Mouse (Mus musculus) gastrocnemius, adult 2 months (tissue): ENCODE data around the gene Tmed2. TPM values are rescaled to one million over a fixed set of nuclear protein-coding genes. Genes with fewer than 3 reads are reported as not detected.
A peak's percentile ranks its signal among the peaks of the same experiment; 100 is the strongest.
"Not testable (repeated sequence)": the region's sequence is repeated elsewhere in the genome, so short reads cannot be mapped to it uniquely, and the experiment has no call there.

ENCODE experiments used
- DNase-seq: peaks from one replicate; pipeline ENCODE4 v3.0.0; 2022
- H3K27ac ChIP-seq: fragments of 200-600 bp; 2 replicates; pipeline ENCODE4 v1.8.1; 2022; ENCODE audit warnings: mild to moderate bottlenecking
- H3K4me3 ChIP-seq: fragments of 200-600 bp; 2 replicates; pipeline ENCODE4 v1.8.1; 2022; ENCODE audit warnings: mild to moderate bottlenecking, moderate library complexity
- CTCF ChIP-seq: fragments of 200-600 bp; IDR thresholded peaks from 2 replicates; pipeline ENCODE4 v1.8.1; 2022; ENCODE audit warnings: antibody characterized with exemption, mild to moderate bottlenecking, moderate library complexity
- intact Hi-C: fragments of 180-260 bp; cut with DNase I; formaldehyde crosslinking; loops from one replicate; pipeline ENCODE4 v1.15.1; 2025
- total RNA-seq, 2 experiments: library from RNA; stranded (reverse); gene quantifications; 2 replicates each; pipeline ENCODE4 v1.2.3; 2021

Gene Tmed2
- total RNA-seq, 2 experiments from 2014 or later: 144 to 170 TPM

DNA sequence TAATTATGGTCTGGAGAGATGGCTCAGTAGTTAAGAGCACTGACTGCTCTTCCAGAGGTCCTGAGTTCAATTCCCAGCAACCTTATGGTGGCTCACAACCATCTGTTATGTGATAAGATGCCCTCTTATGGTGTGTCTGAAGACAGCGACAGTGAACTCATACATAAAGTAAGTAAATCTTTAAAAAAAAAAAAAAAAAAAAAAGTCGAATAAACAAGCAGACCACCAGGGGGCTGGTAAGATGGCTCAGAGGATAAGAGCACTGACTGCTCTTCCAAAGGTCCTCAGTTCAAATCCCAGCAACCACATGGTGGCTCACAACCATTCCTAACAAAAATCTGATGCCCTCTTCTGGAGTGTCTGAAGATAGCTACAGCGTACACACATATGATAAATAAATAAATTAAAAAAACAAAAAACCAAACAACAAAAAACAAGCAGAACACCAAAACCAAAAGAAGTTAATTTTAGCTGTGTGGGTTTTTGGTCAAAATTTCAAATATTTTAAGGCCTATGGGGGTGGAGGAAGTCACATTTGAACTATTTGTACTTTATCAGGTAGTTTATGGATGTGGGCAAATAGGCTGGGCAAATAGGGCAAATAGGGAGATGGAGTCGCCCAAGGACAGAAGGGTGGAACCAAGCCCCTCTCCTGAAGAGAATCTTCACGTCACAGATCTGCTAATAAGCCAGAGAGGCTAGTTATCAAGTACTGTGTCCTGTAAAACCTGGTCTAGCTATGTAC, 11.0 kb downstream of the Tmed2 start:
- peak overlapping the region; percentile 96 for H3K4me3 ChIP-seq
- DNase-seq, intact Hi-C loops: not testable (repeated sequence)
- peak; percentile 27 for TF ChIP-seq CTCF
- H3K27ac ChIP-seq: peak overlapping the region; percentile 94

DNA sequence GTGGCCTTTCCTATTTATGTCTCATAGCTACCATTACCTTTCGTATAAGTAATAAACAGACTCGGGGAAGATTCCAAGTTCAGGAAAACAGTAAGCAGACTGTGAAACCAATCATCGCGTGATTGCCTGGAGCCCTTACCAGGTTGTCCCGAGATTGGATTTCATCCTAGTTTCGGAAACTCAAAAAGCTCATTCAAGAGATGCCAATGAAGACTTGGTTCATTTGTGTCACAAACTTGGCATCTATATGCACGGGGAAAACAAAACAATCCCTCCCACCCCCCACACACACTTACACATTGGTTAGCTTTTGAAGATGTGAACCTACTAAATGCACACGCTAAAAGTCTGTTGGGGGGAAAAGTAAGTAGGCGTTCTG, 11.6 kb downstream of the Tmed2 start:
- no peak for DNase-seq
- Histone ChIP-seq H3K27ac (peak overlapping the region; percentile 94), H3K4me3 (peak overlapping the region; percentile 96)
- intact Hi-C loops: no loop called here
- TF ChIP-seq CTCF: no peak

DNA sequence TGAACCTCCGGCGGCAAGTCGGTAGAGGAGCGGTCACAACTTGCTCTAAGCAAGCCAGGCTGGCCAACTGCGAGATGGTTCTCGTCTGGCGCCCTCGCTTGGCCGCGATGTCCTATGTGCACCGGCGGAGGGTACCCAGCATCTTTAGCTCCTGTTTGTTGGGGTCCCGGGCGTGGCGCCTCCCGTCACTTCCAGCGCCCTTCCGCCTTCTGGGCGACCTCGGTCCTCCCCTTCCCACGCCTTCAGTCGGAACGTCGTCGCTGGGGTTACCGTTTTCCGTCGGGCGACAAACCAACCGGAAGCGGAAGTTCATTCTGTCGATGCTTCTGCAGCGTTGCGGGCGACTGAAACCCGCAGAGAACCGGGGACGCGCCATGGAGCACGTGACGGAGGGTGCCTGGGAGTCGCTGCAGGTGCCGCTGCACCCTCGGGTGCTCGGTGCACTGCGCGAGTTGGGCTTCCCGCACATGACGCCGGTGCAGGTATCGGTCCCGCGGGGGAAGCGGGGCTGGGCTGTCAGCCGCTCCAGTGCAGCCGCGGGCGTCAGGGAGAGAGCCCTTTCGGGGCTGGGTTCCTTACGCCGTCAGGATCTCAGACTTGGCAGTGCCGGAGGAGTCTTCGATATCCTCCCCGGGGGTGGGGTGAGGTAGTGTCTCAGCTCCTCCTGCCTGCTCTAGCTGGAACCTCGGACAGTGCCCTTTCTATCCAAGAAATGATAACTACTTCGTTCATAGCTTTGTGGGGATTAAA, 12.2 kb downstream of the Tmed2 start, which contains the start of gene Ddx55:
Ddx55 (plus strand) TSS at position 307 of the 750 bp plus-strand sequence.
- H3K4me3 ChIP-seq: peak within 1 kb of the TSS; percentile 96
- DNase-seq: peak; percentile 93
- no peak; the same call in 1 of the 2 replicates for TF ChIP-seq CTCF
- H3K27ac ChIP-seq: peak within 1 kb of the TSS; percentile 94
- intact Hi-C loops: no loop called here

DNA sequence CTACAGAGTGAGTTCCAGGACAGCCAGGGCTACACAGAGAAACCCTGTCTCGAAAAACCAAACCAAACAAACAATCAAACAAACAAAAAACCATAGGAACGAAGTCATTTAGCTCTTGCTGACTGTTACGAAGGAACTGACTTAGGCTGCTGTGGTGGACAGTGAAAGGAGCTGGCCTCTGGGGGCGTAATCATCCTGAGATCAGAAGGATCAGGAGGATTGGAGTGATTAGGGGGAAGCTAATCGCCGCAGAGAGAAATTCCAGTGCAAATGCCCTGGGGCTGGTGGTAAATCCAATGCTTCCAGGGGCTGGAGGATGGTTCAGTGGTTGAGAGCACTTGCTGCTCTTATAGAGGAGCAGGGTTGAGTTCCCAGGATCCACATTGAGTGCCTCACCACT, 13.1 kb downstream of the Tmed2 start:
- peak overlapping the region; percentile 96 for H3K4me3 ChIP-seq
- TF ChIP-seq CTCF: no peak
- DNase-seq: no peak
- H3K27ac ChIP-seq: no peak overlapping the region; the same call in 1 of the 2 replicates
- intact Hi-C loops: no loop called here

DNA sequence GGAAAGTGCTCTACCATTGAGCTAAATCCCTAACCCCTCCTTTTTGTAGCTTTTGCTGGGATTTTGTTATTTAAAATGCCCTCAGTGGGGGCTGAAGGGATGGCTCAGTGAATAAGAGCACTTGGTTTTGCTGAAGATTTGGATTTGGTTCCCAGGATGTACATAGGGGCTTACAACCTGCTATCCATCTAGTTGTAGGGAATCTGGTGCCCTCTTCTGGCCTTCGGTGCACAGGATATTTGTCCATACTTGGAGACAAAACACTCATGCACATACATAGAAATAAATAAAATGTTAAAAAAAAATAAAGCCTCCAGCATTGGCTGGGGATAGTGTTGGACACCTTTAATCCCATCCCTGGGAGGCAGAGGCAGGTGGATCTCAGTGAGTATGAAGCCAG, 14.7 kb downstream of the Tmed2 start:
- Histone ChIP-seq H3K4me3 (no peak overlapping the region), H3K27ac (no peak overlapping the region)
- intact Hi-C loops: no loop called here
- no peak for DNase-seq
- TF ChIP-seq CTCF: peak; percentile 54

DNA sequence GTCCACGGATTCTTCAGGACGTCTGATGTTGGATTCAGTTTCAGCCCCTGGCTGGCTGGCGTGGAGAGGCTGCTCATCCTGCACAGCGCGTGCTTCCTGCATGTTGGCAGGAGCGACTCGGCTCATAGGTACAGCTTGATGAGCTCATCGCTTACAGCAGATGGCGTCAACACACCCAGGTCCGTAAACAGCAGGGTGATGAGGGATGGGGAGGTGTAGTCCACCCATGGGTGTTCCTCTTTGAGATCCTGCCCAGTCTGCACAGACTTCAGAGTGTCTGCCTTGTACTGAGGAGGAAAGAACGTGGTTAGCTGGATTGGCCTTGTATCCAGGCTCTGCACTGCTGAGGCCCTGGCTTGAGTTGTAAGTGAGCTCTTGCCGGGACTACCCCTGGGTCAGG, 30.6 kb downstream of the Tmed2 start:
- no peak for TF ChIP-seq CTCF
- intact Hi-C loops: no loop called here
- no peak overlapping the region for H3K27ac ChIP-seq
- H3K4me3 ChIP-seq: no peak overlapping the region
- DNase-seq: no peak

DNA sequence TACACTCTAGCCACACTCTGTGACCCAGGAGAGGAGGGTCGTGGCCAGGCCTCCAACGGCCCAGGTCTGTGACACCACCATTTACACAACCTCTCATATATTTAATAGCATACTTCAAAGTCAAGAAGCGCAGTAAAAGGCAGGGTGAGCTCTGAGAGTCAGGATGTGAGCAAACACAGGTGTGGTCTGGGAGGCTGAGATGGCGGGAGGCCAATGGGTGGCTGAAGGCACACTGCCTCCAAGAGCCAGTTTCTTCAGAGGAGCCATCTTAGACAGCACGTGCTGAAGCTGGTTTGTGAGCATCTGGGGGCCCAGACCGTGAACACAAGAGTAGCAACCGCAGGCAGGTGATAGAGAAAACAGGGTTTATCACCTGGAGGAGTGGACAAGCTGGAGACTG, 35.0 kb downstream of the Tmed2 start:
- intact Hi-C loops: no loop called here
- DNase-seq: no peak
- TF ChIP-seq CTCF: no peak

DNA sequence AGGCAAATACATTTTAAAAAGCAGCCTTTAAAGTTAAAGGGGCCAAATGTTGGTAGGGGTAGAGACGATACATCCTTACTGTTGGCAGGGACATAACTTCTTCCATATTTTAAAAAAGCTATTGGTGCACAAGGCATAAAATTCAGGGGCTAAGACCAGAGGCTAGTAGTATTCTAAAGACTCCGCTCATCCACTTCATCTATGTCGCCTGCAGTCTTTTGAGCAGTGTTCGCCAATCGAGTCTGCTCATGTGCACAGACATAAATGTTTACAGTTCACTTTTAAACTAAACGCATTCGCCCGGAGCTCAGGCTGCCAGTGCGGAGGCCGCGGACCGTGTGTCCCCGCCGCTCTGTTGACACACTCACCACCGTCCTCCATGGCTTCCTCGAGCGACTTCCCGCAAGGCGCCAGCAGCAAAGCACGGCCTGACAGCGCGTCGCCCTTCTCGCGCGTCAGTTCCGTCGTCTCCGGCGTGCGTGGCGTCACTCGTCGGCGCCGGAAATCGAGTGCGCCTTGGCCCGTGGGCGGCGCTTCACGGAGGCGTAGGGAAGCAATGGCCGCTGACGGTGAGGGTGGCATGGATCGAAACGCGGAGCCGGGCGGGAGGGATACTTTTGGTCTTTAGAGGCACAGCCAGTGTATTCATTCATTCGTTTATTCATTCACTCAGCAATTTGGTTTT, 38.3 kb downstream of the Tmed2 start, which contains the start of the genes Eif2b1 and Gtf2h3:
Eif2b1 (minus strand) TSS at position 499 of the 685 bp plus-strand sequence.
Gtf2h3 (plus strand) TSS at position 508 of the 685 bp plus-strand sequence.
- Histone ChIP-seq H3K4me3 (peak within 1 kb of the TSS; percentile 90), H3K27ac (peak within 1 kb of the TSS; percentile 91)
- TF ChIP-seq CTCF: 0 out of 2 replicates have a peak, but pooled peaks have one; percentile 4
- peak; percentile 96 for DNase-seq
- intact Hi-C loops: no loop called here

More for the DNA sequence above, 35.0 kb downstream of the Tmed2 start:
- no peak overlapping the region for H3K4me3 ChIP-seq
- no peak overlapping the region for H3K27ac ChIP-seq

DNA sequence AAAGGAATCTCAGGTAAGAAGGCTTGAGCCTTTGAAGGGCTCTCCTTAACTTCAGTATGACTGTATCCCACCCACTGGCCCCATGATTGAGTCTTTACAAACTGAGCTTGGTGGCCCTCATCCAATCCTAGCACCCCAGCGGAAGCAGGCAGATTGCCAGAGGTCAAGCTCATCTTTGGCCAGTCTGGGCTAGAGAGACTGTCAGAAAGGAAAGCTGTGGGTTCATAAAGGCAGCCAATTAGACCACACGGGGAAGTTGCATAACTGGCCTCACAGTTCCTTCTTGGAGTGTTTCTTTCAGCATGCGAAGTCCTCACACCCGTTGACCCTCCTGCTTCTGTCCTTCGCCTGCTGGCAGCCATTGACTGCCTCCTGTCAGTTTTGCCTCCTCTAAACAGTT, 42.0 kb downstream of the Tmed2 start:
- no peak for DNase-seq
- intact Hi-C loops: no loop called here
- no peak for TF ChIP-seq CTCF

DNA sequence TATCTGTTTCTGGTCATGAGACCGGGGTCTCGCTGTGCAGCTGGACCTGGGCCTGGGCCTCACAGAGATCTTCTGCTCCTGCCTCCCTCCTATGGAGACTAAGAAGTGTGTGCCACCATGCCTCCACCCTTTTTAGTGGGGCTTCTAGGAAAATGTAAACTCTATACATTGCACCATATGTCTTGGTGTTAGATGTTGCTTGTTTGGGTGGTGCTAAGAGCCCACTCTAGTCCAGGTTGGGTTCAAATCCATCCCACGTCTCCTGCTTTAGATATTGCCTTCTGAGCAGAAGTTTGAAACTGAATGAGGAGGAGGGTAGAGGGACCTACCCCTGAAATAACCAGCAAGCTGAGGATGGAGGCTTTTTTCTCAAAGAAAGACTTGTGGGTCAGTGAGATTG, 52.3 kb downstream of the Tmed2 start:
- H3K4me3 ChIP-seq: no peak overlapping the region
- no peak for TF ChIP-seq CTCF
- no peak for DNase-seq
- no peak overlapping the region for H3K27ac ChIP-seq
- intact Hi-C loops: no loop called here

More for the DNA sequence above, 42.0 kb downstream of the Tmed2 start:
- Histone ChIP-seq H3K27ac (no peak overlapping the region), H3K4me3 (no peak overlapping the region)

DNA sequence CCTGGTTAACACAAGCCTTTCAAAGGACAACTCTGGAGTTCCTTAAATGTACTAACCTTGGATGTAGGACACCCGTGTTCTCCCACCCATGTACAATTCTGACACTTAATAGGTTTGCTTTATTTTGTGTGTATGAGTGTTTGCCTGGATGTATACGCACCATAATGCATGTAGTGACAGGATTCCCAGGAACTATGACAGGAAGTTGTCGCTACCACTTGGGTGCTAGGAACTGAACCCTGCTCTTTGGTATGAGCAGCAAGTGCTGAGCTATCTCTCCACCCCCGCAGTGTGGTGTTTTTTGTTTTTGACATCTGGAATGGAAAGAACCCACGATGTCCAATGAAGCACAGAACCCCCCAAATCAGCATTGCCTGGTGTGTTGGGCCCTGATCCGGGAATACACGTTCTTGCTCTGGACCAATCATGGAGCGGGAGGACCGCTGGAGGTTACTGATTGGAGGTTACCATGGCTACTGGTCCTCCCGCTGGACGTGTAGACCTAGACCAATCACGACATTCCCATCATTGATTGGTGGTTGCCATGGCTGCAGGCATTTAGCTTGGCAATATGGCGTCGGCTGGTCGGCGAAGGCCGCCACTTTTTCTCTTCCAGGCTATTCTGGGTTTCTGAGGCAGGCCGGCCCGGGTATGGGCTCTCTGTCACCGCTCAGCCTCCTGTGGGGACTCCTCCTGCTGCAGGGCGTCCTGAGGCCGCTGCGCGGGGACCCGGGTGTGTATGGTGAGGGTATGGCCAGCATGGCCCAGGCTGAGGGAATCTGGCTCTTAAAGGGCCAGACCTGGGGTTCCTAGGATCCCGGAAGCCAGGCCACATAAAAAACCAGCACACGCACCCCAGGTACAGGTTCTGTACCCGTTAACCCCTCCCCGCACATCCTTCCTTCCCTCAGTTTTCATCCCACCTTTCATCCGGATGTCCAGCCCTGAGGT, 58.0 kb downstream of the Tmed2 start:
- H3K4me3 ChIP-seq: peak overlapping the region; percentile 71
- no peak for TF ChIP-seq CTCF
- intact Hi-C loops: no loop called here
- H3K27ac ChIP-seq: peak overlapping the region; percentile 74
- peak; percentile 94 for DNase-seq

DNA sequence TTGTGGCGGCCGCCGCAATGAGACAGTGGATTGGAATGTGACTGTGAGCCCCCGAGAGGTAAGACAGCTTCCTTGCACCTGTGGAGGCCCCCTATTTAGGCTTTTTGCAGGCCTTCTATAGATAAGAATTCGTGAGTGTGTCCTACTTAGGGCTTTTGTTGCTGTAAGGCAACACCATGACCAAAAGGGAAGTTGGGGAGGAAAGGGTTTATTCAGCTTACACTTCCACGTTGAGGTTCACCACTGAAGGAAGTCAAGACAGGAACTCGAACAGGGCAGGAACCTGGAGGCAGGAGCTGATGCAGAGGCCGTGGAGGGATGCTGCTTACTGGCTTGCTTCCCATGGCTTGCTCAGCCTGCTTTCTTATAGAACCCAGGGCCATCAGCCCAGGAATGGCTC, 59.2 kb downstream of the Tmed2 start:
- DNase-seq, intact Hi-C loops, H3K4me3 ChIP-seq, H3K27ac ChIP-seq: not testable (repeated sequence)

Other genes with a start within 250 kb of the Tmed2 start
- 1 to 10 TPM; 2.7 to 3.4 TPM for gene Mphosph9, start 212.7 kb upstream of the Tmed2 start, total RNA-seq
- gene 2810006K23Rik, start 212.6 kb upstream of the Tmed2 start, total RNA-seq: 1 to 10 TPM; 6.2 to 8.7 TPM
- gene Cdk2ap1, start 177.6 kb upstream of the Tmed2 start, total RNA-seq: 100 to 1,000 TPM; 140 to 141 TPM
- 10 to 100 TPM; 43.2 to 49.2 TPM for gene Sbno1, start 114.7 kb upstream of the Tmed2 start, total RNA-seq
- gene Kmt5a, start 100.8 kb upstream of the Tmed2 start, total RNA-seq: 100 to 1,000 TPM; 178 to 229 TPM
- gene Rilpl2, start 62.3 kb upstream of the Tmed2 start, total RNA-seq: 1 to 10 TPM; 4.6 to 4.7 TPM
- 10 to 100 TPM; 27.7 to 33.1 TPM for gene Snrnp35, start 57.6 kb upstream of the Tmed2 start, total RNA-seq
- gene Rilpl1, start 9.3 kb upstream of the Tmed2 start, total RNA-seq: 100 to 1,000 TPM; 243 to 286 TPM
- gene Ddx55, start 12.2 kb downstream of the Tmed2 start, total RNA-seq: 1 to 10 TPM; 4.5 to 4.8 TPM
- gene Eif2b1, start 38.4 kb downstream of the Tmed2 start, total RNA-seq: 10 to 100 TPM; 36.7 to 38.5 TPM
- 10 to 100 TPM; 15.4 to 16.3 TPM for gene Gtf2h3, start 38.4 kb downstream of the Tmed2 start, total RNA-seq
- 10 to 100 TPM; 27.7 to 34.3 TPM for gene Atp6v0a2, start 87.9 kb downstream of the Tmed2 start, total RNA-seq
- gene Dnah10, start 184.4 kb downstream of the Tmed2 start, total RNA-seq: under 1 TPM; 0.03 to 0.22 TPM